Mouse (Mus musculus): ENCODE results near the gene Washc1.
"Not testable (repeated sequence)": the region's sequence is repeated elsewhere in the genome, so short reads cannot be mapped to it uniquely, and the experiment has no call there.

Gene Washc1

DNA sequence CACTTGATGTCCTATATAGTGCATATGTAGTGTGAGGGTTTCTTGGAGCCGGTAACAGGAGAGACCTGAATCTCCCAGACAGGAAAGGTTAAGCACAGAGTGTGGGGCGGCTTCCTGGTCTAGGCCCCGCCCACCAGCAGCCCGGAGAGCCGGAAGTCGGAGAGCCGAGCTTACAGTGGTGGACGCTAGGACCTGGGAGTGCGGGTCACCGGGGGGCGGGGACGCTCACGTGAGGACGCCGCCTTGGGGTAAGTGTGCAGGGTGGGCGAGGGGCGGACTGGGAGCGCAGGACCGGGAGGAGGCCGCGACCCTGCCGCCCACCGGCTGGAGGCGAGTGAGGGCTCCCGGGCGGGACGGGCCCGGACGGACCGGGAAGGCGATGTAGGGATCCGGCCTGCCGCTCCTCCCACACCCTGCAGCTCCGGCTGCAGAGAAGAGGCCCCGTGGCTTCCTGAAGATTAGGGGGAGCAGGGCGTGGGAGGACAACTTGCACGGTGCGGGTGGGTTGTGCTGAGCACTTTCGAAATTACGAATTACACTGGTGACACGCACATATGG lies at the start of gene Washc1:
Gene Washc1 (plus strand): TSS at position 144 of the 558 bp plus-strand sequence.
- DNase-seq (ENCODE audit: low spot score) = peak; percentile 89

DNA sequence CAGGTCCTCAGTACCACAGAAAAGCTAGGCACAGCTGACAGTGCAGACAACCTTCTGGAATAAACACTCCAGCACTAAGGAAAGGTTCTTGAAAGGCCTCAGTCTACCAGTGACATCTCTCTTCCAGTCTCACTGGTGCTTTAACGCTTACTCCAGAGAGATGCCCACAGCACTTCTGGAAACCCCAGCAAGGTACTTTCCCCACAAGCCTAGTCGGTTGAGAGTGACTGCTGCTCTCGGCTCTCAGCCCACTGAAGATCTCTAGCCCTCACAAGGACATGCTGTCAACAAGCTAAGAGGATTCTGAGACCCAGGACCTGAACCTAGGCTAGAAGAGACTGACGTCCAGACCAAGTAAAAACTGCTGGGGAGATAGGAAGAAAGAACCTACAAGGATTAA lies 46.2 kb upstream of the Washc1 start:
- DNase-seq (ENCODE audit: low spot score) = no peak

DNA sequence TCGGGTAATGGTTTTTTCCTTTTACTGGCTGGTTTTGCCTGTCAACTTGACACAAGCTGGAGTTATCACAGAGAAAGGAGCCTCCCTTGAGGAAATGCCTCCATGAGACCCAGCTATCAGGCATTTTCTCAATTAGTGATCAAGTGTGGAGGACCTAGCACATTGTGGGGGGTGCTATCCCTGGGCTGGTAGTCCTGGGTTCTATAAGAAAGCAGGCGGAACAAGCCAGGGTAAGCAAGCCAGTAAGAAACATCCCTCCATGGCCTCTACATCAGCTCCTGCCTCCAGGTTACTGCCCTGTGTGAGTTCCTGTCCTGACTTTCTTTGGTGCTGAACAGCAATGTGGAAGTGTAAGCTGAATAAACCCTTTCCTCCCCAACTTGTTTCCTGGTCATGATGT lies 42.3 kb upstream of the Washc1 start:
- not testable (repeated sequence) for DNase-seq (ENCODE audit: low spot score)

DNA sequence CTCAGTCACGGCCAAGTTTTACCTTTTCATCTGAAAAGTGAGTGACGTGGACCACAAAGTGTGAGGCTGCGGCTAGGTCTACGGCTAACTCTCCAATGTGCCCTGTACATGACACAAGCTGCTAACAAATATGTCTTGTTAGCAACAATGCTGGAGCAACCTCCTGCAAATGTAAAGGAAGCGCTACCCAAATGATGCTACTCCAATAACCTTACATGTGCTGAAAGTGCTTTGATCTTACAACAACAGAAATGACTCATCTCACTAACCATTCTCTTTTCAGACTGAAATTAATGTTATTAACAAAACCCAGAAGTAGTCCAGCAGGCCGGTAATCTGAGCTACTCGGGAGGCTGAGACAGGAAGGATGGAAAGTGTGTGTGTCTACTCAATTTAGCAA lies 37.4 kb upstream of the Washc1 start:
- DNase-seq (ENCODE audit: low spot score) = no peak

DNA sequence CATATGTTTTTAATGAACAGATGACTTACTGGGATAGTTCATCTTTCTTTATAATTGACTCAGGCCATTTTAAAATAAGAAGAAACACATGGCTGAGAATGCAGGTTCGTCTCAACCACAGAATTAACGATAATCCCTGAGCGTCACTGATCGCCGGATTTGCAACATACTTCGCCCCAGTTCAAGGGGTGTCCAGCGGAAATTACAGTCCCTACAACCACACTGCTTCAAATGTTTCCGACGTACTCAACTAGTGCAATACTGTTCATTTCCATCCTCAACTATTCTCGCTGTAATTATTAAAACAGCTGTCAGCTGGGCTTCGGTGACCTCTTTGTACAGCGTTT lies 35.5 kb upstream of the Washc1 start:
- DNase-seq (ENCODE audit: low spot score) = no peak

DNA sequence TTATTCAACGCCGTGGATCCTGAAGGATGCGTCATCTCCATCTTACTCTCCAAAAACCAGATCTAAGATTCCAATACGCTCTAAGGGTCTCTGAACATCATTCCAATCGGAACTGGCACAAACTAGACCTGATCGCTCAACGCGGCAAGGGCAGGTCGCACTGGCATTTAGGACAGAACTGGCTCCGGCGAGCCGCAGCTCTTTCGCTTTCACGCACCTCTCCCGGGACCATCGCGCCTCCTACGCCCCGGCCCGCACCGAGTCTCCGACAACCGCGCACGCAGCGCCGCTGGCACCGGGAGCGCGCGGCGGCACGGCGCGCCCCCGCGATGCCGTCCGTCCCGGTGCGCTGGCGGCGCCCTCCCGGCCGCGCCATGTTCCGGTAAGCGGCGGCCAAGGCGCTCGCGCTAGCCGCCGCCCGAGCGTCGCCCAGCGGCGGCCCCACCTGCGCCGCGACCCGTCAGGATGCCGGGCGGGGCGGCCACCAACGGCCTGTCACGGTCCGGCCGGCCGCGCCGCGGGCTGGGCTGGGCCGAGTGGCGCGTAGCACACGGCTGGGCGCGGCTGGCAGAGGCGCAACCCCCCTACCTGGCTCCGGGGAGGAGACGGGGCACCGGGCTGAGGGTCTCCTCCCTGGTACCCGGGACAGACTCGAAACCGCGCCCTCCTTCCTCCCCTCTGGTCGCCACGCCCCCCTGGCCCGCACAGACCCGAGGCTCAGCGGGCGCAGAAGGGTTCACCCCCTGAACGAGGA lies 35.0 kb upstream of the Washc1 start:
- DNase-seq (ENCODE audit: low spot score) = peak; percentile 24

DNA sequence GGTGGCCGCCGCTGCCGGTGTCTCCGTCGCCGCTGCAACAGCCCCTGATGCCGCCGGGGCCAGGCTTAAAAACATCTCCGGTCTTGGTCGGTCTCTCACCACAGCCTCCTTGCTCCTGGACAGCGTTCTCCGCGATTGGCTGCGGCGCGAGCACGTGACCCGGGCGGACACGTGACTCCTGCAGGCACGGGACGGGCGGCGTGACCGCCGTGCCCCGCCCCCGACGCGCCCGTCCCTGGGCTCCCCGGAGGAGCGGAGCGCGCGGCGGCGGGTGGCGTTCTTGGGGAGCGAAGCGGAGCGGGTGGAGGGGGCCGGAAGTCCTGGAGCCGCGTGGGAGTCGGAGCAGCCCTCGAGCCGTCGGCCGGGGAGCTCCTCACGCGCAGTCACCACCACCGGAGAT lies 34.4 kb upstream of the Washc1 start, which contains the start of gene Ankrd12:
Gene Ankrd12 (minus strand): TSS at position 156 of the 400 bp plus-strand sequence.
- peak; percentile 95 for DNase-seq (ENCODE audit: low spot score)

DNA sequence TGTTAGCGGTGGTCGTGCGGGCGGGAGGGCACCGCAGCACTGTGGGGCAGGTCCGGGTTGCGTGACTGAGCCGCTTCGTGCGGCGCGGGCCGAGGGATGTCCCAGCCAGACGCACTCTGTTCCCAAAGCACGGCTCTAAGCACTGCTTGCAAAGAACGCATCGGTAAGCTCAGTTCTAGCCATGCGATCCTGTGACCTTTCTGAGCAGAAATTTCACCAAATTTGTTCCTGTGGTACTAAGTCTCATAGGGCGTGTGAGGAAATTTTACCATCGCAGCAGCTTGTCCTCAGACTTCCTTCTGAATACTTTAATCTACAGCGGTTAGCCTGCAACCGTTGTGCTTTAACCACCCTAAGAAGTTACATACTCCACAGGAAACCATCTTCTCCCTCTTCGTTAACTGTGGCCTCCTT lies 33.9 kb upstream of the Washc1 start:
- DNase-seq (ENCODE audit: low spot score) = no peak

DNA sequence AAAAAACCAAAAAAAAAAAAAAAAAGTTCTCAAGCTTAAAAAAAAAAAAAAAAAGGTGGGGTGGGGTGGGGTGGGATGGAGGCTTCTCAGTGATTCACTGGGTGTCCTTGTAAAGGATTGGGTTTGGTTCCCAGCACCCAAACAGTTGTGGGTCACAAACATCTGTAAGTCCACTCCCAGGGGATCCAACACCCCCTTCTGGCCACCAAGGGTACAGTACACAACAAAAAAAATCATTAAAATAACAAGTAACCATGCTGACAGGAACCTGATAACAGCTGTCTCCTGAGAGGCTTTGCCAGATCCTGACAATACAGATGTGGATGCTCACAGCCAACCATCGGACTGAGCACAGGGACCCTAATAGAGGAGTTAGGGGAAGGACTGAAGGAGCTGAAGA lies 26.9 kb upstream of the Washc1 start:
- DNase-seq (ENCODE audit: low spot score) = no peak

DNA sequence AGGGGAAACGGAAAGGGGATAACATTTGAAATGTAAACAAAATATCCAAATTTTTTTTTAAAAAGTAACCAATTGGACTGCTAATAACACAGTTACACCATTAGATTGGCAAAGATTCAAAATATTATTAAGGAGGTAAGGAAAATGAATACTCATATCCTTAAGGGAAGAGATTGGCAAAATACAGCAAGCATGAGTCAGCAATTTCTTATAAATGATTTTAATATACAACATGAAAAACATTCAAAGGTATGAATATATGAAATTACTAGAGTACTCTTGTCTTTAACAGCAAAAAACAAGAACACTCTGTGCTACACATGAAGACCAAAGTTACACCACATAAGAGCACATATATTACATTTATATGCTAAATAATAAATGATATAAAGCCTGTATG lies 26.3 kb upstream of the Washc1 start:
- no peak for DNase-seq (ENCODE audit: low spot score)

DNA sequence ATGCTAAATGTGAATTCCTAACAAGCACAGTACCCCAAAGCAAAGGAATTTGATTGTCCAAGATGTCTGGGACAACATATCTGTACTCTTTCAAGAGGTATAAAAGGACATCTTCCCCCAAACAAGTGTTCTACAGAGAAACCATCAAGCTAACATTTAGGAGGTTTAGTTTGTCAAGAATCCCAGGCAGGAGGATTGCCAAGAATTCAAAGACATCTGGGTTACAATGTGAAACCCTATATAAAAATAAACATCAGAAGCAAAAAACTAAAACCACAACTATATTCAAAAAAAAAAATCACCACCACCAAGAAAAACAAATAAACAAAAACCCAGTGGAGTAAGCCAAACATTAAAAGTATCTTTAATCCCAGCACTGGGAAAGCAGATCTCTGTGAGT lies 21.1 kb upstream of the Washc1 start:
- DNase-seq (ENCODE audit: low spot score) = no peak

DNA sequence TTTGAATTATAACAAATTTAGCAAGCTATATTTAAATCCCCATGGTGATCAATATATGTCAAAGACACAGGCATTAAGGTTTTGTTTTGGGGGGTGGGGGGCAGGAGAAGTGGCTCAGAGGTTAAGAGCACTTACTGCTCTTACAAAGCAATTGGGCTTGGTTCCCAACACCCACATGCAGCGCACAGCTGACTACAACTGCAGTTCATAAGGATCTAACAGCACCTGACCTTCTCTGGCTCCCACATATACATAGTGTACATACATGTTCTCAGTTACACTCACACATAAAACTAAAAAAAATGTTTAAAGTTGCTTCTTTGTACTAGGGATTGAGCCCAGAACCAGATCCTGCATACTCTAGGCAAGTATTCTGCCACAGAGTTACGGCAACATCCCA lies 20.0 kb upstream of the Washc1 start:
- DNase-seq (ENCODE audit: low spot score) = no peak

DNA sequence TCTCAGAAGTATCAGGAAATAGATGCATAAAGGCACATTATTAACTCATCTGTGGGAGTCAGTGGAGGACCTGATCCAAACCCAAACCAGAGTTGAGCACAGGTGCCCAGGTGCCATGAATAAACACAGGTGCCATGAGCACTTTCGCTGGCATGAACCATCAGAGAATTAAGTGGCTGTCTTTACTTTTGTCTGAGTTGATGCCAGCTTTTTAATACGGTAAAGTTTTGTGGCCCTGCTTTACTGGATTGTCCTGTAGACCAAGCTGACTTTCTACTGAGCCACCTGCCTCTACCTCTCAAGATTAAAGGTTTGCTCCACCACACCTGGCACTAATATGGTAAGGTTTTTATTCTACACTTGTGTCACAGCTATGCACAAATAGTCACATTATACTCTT lies 19.3 kb upstream of the Washc1 start:
- no peak for DNase-seq (ENCODE audit: low spot score)

DNA sequence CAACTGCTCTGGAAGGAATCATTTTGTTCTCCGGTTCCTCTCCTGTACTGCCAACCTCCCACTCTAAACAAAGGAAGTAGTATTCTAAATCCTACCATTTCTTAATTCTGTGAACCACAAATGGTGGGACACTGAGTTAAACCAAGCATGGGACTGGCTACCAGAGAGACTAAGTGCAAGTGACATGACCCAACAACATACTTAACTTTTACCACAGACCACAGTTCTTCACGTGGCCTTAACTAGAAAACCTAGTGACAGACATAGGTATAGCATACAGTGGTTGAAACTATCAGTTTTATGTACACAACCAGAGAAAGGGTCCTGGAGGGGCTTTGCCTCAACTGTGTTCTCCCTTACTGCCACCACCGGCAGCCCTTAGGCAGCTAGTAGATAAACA lies 18.7 kb upstream of the Washc1 start:
- no peak for DNase-seq (ENCODE audit: low spot score)

DNA sequence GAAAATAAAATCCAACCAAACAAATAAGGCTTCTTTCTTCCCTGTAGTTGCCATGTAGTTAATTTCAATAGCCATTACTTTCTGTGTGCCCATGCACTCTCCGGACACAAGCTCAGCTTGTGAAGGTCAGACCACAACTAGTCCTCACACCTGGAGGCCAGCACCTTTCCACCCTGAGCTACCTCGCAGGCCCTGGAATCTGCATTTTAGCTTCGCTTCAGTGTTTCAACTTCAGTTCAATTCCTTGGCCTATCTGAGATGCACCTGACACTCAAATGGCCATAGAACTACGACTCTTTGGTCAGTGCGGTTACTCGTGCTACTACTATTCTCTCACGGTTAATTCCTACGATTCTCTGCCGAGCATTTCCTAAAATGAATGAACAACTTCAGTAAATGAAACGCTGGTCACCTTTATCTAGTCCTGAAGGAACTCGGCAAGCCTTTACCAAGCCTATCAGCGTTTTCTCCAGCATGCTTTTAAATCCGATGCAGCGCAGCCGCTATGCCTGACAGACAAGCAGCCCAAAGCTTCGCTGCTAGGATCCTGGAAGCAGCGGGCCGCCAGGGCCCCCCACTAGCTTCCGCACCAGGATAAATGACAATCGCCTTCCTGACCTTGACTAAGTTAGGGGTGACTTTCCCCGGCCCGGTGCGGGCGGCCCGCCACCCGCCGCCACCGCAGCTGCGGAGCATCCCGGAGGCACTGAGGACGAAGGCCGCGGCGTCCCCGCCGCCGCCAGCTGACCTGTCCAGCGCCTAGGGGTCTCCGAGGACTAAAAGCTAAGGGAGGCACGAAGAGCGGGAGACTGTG lies 10.6 kb upstream of the Washc1 start:
- DNase-seq (ENCODE audit: low spot score) = no peak

DNA sequence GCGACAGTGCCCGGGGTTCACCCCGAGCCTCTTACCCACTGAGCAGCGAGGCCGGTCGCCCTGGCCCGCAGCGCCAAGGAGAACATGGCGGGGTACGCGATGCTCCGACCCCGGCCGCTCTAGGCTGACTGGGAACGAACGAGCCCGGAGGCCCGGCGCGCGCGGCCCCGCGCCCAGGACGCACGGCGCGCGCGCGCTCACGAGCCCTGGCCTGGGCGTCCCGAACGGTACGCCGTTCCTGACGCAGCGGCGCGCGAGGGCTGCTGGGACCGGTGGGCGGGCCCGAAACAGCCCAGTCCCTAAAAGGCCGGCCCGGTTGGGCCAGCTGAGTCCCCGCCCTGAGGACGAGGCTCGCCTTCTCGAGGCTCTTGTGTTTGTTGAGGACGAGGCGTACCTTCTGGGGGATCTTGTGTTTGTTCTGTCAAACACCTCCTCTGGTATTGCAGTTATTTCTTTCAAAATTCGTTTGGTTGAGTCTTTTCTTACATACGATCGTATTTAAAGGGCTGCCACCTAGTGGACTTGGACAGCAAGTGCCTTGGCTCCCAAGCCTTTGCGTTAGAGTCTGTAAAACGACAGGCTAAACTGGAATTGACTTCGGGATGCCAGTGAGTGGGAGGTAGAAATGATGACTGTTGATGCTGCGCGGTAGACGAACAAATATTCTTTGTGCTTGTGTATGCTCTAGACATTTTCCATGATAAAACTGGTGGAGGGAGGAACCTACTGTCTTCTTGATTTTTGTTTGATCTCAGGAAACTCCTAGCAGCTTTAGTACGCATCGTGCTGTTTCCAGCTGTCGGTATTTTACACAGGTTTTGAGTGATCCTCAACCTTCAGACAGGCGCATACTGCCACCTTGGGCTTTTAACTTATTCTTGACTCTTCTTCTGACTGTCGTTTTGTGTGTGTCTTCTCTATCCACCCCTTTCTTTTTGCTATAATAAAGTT lies 9.7 kb upstream of the Washc1 start, which contains the start of gene Ndufv2:
Gene Ndufv2 (minus strand): TSS at position 180 of the 951 bp plus-strand sequence.
- DNase-seq (ENCODE audit: low spot score) = peak; percentile 93

DNA sequence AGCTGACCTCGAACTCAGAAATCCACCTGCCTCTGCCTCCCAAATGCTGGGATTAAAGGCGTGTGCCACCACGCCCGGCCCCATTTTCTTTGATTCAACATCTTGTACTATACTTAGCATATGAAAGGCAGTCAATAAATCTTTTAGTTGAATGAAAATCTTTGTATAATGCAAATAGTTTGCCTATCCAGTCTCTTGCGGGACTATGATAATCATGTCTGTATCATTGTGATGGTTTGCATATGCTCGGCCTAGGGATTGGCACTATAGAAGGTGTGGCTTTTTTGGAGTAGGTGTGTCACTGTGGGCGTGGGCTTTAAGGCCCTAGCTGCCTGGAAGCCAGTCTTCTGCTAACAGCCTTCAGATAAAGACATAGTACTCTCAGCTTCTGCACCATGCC lies 7.3 kb upstream of the Washc1 start:
- DNase-seq (ENCODE audit: low spot score) = no peak

DNA sequence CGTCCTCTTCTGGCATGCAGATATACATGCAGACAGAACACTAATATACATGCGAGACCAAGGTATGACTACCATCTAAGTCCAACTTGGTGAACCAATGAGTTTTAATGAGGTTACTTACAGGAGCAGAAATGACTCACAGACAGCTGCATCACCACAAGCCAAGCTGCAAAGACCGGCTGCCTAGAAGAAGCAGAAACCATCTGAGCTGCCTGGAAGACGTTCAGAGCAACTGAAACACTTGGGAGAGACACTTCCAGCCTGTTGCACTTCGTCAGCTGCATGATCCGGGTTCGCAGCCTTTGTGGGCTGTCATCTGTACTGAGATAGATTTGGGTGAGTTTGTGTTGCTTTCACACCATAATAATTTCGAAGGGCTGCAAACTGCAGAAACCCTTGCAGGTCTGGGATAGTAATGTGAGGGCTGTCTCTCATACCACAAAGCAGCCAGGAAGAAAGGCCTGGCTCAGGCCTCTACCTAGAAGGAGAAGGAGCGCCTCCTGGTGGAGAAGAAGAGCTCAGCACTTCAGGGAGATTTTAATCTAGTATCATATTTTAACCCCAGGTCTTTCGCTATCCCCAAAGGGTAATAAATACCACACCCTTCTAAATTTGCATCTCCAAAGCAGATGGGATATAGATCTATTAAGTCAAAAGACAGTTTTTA lies 4.6 kb upstream of the Washc1 start:
- peak; percentile 76 for DNase-seq (ENCODE audit: low spot score)

DNA sequence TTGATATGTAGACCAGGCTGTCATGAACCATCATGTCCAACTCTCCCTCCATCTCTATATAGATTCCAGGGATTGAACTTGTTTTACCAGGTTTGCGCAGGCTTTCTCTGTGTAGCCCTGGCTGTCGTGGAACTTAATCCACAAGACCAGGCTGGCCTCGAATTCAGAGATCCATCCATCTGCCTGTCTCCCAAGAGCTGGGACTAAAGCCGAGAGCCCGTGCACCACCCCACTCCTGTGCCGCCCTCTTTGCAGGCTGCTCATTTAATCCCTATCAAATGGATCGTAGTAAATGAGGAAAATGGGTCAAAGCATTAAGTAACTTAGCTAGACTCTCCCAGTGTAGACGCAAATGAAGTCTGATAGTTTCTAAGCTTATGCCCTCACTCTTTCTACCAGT lies 3.9 kb upstream of the Washc1 start:
- DNase-seq (ENCODE audit: low spot score) = no peak

DNA sequence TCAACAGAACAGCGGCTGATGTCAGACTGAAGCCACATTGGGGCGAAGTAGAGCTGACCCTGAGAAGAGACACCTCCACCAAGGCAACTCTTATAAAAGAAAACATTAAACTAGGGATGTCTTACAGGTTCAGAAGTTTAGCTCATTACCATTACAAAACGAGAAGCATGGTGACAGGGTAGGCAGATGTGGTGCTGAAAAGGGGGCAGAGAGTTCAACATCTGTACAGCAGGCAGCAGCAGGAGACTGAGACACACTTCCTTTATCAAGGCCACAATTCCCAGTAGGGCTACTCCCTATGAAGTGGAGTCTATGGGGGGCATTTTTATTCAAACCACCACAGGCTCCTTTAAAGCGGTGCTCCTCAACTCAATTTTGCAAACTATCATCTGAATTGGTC lies 3.1 kb upstream of the Washc1 start:
- DNase-seq (ENCODE audit: low spot score) = no peak

DNA sequence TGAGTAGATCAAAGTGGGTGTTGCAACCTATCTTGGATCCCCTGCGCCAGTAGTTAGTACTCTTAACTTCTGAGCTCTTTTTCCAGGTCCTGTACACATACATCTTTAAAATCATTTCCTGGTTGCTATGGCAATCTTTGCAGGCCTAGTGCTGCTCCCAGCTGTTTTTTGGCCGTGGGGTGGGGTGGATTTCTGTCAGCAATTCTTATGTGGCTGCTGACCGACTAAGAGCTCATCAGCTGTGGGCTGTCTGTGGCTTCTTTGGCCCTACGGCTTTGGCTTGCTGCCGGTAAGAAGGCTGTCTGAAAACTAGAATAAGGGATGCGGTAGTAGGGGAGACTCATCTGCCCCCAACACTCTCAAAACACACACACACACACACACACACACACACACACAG lies 599 bp upstream of the Washc1 start:
- DNase-seq (ENCODE audit: low spot score) = peak; percentile 46

All from urinary bladder, postnatal 14 days (tissue).